Mouse (Mus musculus): ENCODE data around the gene Sucnr1.
A peak's percentile ranks its signal among the peaks of the same experiment; 100 is the strongest.
"Not testable (repeated sequence)": the region's sequence is repeated elsewhere in the genome, so short reads cannot be mapped to it uniquely, and the experiment has no call there.

The Sucnr1 gene

DNA sequence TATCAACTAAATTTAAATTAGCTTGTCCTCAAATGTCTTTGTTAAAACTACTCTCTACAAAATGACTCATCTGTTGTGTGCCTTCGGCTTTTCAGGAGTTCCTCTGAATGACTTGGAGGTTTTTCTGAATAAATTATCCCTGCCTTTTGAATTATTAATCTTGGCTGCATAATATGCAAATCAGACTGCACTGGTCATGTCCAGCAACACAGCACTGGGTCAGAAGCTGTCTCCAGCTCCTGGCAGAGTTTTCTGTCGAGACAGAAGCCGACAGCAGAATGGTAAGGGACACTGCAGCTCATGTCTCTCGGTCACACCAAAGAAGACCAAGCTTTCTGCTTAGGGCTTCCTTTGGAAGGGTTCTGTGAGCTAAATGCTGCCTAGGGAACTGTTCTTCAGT, at the start of gene Sucnr1:
Gene Sucnr1, plus strand, starts transcription at position 222 of the 400 bp plus-strand sequence.
- no peak for DNase-seq (ENCODE audit: low read depth, low spot score)

DNA sequence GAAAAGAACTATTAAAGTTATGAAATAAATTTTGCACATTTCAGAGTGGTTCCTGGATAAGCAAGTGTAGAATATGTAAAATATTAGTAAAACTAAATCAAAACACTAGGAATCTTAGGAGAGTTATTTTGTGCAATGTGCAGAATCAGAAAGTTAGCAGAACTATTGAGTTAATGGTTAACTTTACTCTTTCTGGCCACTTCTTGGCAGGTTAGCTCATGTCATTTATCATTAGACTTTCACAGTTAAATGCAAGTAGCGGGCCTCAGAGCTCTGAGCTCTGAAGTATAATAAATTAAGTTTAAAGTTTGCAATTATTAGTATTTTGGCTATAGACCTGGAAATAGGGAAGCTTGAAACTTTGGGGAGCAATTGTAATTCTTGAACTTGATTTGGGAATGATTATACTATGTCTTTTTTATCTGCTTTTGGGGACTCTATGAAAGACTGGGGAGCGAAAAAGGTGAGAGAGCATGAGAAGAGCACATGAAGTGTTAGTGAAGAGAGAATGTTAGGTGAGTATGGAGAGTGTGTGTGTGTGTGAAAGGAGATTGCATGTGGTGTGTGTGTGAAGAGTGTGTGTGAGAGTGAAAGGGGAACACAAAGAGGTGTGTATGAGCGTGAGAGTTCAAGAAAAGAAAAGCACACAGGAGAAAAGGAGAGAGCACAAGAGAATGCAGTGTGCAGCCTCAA, 35.3 kb upstream of the Sucnr1 start:
- DNase-seq (ENCODE audit: low read depth, low spot score): no peak

DNA sequence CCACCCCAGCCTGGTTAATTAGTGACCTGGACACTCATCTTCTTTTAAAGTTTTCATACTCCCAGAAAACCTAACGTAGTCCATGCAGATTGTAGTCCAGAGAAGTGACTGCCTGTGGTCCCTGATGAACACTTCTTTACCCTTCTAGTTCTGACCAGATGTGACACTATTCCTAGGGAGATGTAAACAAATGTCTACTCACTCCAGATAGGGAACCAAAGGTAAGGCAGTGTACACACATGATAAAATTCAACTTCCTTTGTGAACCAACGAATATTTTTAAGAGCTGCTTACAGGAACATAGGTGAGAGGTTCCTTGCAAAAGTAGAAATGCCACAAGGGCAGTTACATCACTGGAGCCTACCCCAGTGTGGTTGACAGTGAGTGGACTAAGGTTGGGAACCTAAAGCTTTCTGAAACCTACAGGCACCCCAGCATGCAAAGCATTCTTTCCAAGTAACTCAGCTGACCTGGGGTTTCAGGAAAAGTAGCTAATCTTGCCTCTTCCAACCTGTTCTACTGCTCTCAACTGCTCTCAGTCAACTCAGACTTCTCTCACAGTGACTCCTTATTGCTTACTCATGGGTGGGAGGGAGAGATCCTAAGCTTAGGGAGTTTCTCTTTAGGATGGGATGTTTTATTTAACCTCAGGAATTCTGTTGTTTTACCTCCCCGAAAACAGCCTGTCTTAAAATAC, 28.3 kb upstream of the Sucnr1 start:
- no peak for DNase-seq (ENCODE audit: low read depth, low spot score)

DNA sequence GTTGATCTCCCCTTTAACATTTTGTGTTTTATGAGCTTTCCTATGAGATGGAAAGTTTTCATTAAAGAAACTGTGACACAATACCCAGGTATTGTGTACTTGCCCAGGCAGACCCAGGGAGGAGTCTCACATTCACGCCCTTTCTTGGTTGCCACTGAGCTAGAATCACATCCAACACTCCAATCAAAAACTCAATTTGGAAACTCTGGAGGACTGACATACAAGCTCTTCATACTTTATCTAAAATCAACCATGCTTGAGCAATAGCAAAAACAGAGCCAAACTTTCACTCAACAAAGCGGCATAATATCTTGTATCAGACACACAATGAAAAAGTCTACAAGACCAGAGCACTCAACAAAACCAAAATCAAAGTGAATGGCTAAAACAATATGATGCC, 27.7 kb upstream of the Sucnr1 start:
- no peak for DNase-seq (ENCODE audit: low read depth, low spot score)

DNA sequence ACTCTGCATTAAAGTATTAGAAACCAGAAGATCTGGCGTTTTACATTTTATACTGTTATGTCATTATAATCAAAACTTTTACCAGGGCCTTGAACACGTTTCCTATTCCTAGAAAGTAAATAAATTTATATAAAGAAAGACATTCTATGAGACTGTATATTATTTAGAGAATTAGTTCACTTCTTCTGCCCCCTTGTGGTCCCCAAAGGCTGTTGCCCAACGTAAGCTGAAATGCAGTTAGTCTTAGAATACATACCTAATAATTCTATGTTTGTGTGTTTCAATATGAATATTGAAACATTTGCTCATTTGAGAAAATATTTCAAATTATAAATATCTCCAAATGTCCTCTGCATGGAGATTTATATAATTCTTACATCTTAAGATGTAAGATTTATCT, 25.2 kb upstream of the Sucnr1 start:
- DNase-seq (ENCODE audit: low read depth, low spot score): peak; percentile 5

DNA sequence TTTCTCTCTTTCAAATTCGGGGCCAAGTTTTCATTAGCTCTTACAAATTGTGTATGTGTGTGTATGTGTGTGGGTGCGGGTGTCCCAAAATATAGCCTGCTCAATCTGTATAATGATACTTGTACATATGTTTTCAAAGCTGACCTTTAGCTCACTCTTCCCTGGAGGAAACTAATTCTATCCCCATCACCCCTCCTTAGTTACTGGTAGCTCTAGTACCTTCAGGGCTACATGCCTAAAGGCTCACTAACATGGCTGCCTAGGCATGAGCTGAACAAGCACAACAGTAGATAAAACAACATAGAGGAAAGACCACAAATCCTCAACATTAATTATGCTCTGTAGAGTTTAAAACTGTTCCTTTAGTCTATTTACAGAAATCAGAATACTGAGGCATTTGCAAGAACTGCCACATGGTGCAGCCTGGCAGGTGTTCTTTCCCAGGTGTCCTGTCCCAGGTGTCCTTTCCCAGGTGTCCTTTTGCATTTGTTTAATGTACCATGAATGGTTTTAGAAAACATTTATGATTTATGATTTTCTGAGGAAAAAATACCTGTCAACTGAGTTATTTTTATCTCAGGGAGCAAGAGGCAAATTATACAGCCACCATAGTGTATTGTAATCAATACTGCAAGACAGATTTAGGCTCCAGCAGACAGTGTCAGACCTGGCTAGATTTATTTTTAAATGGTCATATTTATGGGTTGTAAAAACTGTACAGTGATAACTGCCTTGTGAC, 24.4 kb upstream of the Sucnr1 start:
- no peak for DNase-seq (ENCODE audit: low read depth, low spot score)

DNA sequence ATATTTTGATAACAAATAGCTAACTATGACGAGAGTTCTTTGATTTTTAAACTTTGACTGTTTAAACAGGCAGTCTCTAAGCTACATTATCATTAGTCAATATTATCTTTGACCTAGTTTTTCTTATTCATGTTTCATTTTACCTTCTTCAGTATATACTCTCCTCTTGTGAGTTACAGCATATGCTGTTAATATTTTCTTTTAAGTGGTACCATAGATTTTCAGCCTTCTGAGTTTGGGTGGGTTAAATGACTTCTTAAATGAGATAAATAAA, 23.9 kb upstream of the Sucnr1 start:
- DNase-seq (ENCODE audit: low read depth, low spot score): no peak

DNA sequence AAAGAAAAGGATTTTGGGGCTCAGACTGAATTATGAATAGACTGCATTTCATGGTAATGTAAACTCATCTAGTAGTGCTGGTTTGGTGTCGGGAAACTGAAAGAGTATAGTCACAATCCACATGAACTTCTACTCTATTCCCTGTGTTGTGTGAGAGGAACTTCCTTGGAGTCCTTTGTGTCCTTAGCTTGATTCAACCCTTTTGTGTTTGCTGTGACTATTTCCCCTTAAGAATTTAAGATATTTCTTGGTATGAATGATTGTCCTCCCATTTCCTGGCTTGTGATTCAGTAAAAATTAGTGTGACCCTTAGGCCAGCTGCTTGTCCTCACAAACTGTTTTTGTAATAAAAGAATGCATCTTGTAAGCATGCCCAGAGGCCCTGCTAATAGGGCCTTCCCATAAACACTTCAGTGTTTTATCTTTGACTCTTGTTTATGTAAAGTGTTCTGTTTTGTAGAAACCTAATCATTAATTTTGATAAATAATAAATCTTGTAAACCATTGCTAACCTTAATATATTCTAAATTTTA, 2.7 kb upstream of the Sucnr1 start:
- DNase-seq (ENCODE audit: low read depth, low spot score): no peak

DNA sequence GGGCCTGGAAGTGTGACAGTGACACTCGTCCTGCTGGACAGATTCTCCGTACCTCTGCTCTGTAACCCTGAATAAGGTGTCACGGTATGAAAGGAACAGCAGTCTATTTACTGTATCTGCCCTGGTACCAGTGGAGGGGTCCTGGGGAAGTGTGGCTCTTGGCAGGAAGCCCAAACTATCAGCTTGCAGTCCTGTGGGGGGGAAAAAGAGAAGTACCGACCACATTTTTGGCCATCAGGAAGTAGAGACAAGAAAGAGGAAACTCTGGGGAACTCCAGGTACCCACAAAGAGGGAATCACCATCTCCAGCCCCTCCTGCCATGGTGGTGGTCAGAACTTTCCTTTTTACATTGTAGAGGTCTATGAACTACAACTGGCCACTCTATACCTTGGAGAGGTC, 1.1 kb upstream of the Sucnr1 start:
- DNase-seq (ENCODE audit: low read depth, low spot score): no peak

DNA sequence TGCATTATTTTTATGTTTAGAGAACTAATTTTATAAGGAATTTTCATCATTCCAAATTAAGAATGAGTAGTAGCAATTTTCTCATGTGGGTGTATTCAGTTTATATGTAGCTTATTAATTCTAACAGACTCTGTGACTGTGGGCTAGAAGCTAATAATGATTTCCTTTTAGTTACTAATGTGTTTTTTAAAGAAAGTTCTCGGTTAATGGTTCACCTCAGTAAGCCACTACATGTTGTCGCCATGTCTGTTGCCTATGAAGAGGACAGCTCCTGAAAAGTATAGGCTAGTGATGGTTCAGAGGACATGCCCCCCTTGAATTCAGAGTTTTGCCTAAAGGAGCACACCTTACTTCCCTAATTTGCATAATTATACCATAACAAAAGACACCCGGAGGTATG, 1.1 kb downstream of the Sucnr1 start:
- DNase-seq (ENCODE audit: low read depth, low spot score): no peak

DNA sequence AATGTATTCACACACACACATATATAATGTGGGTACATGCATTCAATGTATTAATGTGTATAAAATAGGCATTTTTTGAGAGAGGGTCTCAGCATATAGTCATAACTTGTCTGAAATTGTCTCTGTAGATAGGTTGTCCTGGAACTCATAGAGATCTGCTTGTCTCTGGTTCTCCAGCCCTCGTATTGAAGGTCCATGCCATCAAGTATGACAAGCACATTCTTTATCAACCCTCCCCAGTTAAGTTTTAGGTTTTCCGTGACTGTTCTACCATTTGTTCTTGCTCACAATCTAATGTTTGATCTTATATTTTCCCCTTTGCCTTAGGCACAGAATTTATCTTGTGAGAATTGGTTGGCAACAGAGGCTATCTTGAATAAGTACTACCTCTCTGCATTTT, 4.1 kb downstream of the Sucnr1 start:
- DNase-seq (ENCODE audit: low read depth, low spot score): no peak

DNA sequence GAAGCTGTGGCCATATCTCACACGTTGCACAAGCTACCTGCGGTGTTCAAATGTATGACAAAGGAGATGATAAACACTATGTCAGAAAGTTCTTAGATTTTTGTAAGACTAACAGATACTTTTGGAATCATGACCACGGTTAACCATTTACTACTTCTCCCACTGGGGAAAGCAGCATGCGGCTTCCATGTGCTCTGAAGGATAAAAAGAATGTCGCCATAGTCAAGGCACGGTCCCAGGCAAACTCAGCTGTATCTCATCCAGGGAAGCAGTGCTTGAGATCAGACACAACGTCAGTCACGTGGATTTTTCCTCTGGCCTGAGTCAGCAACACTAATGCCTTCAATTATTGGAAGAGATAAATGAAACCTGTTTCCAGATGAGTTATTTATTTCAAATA, 9.7 kb downstream of the Sucnr1 start:
- DNase-seq (ENCODE audit: low read depth, low spot score): no peak

DNA sequence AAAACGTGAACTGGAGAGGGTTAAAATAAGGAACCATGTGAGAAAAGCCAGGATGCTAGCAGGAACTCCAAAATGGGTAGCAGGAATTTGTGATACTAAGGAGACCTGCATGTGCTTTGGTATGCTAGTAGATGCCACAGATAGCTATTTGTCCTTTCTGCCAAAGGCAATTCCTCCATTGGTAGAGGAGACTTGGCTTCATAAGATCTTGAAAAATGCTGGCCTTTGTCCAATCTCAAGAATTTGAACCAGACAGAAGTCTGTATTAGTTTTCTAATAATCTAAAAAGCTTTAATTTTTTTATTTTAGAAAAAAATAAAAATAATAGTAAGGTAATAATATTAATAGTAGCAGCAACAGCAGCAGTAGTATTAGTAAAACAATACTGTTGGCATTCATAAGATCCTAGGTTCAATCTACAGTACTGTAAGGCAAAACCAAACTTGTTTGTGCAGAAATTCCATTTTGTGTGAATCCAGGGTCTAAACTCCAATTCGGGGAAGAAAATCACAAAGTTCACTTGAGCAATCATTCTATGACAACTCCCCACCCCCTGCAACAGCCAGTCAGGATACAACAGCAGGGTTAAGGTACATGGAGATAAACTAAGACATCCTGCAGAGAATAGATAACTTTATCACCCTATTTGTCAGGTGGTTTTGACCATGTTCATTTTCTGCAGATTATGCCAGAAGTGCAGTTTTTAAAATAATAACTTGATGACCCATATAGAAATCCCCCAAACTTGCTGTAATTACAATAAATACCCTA, 12.9 kb downstream of the Sucnr1 start:
- DNase-seq (ENCODE audit: low read depth, low spot score): no peak

DNA sequence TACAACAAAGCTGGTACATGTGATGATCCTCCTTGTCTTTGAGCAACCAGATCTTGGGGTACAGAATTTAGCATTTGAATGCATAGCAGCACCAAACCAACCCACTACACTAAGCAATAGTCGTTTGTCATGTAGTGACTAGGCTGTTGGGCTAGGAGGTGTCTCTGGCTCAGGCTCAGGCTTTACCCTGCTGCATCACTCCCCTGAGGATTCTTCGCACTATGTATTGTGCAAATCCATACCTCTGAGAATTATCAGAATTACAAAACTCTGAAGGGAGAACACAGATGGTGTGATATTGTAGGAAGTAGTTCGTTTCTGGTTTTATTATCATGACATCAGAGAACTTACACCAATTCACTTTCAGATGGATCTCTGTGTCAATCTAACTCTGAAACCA, 15.3 kb downstream of the Sucnr1 start:
- DNase-seq (ENCODE audit: low read depth, low spot score): no peak

DNA sequence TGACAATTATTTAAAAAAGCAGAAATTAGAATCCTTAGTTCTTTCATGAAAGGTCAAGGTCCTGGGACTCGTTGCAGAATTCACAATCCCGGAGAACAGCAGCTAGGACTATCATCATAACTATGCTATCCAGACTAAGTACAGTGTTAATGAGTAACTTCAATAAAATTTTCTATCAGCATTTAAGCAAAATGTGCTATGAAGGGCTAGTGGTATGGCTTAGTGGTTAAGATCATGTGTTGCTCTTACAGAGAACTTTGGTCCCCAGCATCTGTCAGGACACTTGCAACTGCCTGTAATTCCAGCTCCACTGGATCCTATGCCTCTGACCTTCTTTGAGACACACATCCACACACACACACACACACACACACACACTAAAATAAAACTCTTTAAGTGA, 15.8 kb downstream of the Sucnr1 start:
- DNase-seq (ENCODE audit: low read depth, low spot score): no peak

DNA sequence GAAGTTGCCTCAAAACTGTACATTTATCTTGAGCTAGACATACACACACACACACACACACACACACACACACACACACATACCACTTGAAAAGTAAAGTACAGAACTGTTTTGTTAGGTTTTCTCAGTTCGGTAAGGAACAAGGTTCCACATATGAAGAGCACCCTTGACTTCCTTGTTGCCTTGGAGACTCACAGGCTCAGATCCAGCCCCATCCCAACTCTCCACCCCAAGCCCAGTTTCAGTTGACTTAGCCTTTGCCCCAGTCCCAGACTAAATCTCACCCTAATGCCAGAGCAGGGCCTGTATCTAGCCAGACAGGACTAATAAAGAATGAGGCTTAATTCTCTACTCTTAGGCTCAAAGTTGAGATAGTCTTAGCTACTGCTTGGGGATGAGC, 16.9 kb downstream of the Sucnr1 start:
- DNase-seq (ENCODE audit: low read depth, low spot score): no peak

DNA sequence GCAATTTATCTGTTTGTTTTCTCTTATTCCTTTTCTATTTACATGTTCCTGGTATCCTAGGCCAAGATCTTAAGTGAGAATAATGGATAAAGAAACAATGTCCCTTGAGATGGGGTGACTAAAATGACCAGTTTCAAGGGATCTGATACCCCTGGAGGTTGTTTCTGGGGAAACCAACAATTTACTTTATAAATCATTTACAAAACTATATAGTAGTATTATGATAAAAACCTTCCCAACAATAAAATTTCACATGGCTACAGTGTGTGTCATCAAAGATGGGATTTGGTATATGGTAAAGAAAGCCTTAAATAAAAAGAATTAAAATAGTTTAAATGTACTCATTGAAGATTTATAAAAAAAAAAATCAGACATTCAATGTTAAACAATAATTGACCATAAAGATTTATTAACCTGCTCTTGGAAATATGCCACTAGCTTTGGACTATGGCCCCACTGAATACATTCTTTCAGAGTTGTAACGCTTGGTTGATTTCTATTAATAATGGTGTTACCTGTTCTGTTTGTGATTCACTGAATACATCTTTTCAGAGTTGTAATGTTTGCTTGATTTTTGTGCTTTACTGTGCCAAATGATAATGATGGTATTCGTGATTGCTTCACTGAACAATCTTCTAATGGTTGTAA, 22.9 kb downstream of the Sucnr1 start:
- DNase-seq (ENCODE audit: low read depth, low spot score): no peak

DNA sequence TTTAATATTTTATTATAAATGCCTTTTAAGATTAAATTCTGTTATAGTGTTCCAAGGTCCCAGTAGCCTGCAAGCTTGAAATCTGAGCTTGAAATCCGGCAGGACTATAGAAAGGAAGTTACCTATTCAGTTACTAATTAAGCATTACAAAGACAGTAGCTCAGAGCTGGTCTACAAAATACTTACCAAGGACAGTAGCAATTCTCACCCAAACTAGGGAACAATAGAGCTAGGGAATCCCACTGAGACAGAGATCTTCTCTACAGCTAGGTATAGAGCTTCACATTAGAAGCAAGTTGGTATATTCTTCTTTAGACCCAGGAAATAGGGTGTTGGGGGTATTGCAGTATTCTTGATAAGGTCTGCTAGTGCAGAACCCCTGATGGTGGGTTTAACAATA, 24.8 kb downstream of the Sucnr1 start:
- DNase-seq (ENCODE audit: low read depth, low spot score): not testable (repeated sequence)

DNA sequence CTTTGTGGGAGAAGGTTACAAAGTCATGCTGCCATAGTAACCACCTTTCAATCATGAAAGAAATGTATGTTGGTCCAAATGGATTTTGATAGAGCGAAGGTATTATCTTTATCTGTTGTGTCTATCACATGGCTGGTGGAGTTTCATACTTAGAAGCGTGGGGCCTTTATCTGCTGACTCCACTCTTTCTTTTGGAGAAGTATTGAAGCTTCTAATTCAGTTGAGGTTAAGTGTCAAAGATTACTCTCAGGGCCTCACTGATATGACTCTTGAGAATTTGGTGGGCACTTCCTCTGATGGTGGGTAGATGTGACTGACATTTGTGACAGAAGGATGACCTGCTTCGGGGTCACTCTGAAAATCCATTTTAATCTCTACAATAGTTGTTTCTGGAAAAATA, 26.1 kb downstream of the Sucnr1 start:
- DNase-seq (ENCODE audit: low read depth, low spot score): no peak

DNA sequence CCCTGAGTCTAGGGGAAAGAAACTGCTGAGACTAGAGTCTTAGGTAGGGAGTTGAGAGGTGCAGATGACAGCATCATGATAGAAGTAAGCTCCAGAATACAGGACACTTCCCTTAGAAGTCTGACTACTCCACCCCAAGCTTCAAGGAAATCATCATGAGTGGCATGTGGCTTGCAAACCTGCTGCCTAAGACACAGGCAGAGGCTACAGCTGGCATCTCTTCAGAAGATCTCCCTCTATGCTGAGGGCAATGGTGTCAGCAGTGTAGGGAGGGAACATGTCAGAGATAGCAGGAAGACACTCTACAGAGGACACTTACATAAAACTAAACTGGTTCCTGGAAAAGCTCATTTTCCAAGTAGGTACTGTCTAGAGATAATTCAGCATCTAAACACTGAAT, 27.1 kb downstream of the Sucnr1 start:
- no peak for DNase-seq (ENCODE audit: low read depth, low spot score)

DNA sequence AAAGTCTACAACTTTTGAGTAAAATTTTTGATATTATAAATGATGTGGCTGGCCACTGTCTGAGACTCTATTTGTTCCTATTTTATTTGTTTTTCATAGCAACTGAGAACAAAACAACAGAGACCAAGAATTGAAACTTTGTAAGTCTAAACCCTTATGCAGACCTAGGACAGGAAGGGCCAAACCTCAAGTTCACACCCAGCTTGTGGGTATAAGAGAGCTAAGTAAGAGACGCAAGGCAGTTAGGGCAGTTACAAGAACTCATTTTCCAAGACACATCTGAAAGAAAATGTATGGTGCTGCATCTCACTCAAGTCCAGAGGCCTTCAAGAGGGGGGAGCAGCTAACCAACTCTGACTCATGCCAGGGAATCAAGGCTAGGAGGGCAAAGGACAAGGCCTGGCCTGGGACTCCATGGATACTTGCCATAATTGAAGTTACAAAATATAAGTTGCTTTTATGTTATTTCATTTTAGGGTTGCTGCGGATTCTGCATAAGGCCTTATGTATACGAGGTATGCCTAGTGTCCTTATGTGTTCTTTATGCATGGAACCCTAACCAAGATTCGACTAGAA, 29.6 kb downstream of the Sucnr1 start:
- no peak for DNase-seq (ENCODE audit: low read depth, low spot score)

Data from embryo, embryonic 11.5 days (tissue).